Mouse (Mus musculus) midbrain, embryonic 15.5 days (tissue): ENCODE measurements around the gene Senp3. TPM values are rescaled to one million over a fixed set of nuclear protein-coding genes. Genes with fewer than 3 reads are reported as not detected.
"Not testable (repeated sequence)": the region's sequence is repeated elsewhere in the genome, so short reads cannot be mapped to it uniquely, and the experiment has no call there.

Experiments used
- ATAC-seq: fragments of 200-750 bp; cut with Nextera tagmentation; replicated peaks from 2 replicates; pipeline ENCODE4 v1.8.0; 2017; ENCODE audit warnings: moderate TSS enrichment
- H3K27ac ChIP-seq: fragments of 300-500 bp; sonication (generic); 2 replicates; pipeline ENCODE4 v1.5.1; 2015; ENCODE audit warnings: mild to moderate bottlenecking, inconsistent platforms
- H3K27me3 ChIP-seq: fragments of 300-500 bp; sonication (generic); replicated peaks from 2 replicates; pipeline ENCODE4 v1.6.1; 2015; ENCODE audit warnings: inconsistent platforms
- H3K36me3 ChIP-seq: fragments of 300-500 bp; sonication (generic); replicated peaks from 2 replicates; pipeline ENCODE4 v1.6.1; 2015; ENCODE audit warnings: inconsistent platforms
- H3K4me1 ChIP-seq: fragments of 300-500 bp; sonication (generic); 2 replicates; pipeline ENCODE4 v1.6.1; 2015; ENCODE audit warnings: inconsistent platforms
- H3K4me2 ChIP-seq: fragments of 300-500 bp; sonication (generic); 2 replicates; pipeline ENCODE4 v1.6.1; 2015; ENCODE audit warnings: inconsistent platforms, mild to moderate bottlenecking, moderate library complexity
- H3K4me3 ChIP-seq: fragments of 300-500 bp; sonication (generic); 2 replicates; pipeline ENCODE4 v1.5.1; 2015; ENCODE audit warnings: mild to moderate bottlenecking, inconsistent platforms
- H3K9ac ChIP-seq: fragments of 300-500 bp; sonication (generic); 2 replicates; pipeline ENCODE4 v1.6.1; 2015; ENCODE audit warnings: mild to moderate bottlenecking, inconsistent platforms
- H3K9me3 ChIP-seq: fragments of 300-500 bp; sonication (generic); 2 replicates; pipeline ENCODE4 v1.6.1; 2016; ENCODE audit warnings: inconsistent platforms
- WGBS: fragments of 180-500 bp; shearing (Covaris S2); methylation state at CpG from one replicate; pipeline ENCODE4 v1.1.7; 2015; ENCODE audit warnings: mixed read lengths; 5-methylcytosine and 5-hydroxymethylcytosine counted together
- polyA plus RNA-seq: library from polyadenylated mRNA; unstranded; fragments of >200 nt; fragmentation: Nextera tagmentation; extraction: Ambion mirVana; gene quantifications from 2 replicates; pipeline ENCODE4 v1.2.1, GENCODE M21; 2015

The Senp3 gene
- polyA plus RNA-seq, 1 experiment from 2014 or later = 116 TPM

DNA sequence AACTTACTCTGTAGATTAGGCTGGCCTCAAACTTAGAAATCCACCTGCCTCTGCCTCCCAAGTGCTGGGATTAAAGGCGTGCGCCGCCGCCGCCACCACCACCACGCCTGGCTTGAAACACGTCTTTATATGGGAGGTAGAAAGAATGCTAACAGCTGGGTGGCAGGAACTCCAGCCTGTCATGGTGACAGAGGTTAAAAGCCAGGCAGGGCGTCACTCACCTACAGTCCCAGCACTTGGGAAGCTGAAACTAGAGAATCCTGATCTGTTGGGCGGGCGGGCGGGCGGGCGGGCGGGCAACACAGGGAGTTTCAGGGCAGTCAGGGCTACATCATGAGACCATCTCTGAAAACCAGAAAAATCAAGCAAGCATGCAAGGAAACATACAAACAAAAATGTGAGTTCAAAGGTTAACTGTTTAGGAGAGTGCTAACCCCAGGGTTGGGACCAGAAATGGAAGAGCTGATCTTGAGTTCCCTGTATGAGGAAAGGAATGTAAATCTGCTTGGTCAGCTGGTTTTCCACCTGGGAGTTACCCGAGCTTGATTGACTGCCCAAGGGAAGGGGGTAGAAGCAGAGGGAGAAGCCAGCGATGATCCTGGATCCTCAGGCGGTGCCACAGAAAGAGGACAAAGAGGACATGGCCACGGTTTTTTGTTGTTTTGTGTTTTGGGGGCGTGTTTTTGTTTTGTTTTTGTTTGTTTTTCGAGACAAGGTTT, 31.2 kb upstream of the Senp3 start:
- ATAC-seq = no peak
- no peak overlapping the region for H3K4me3 ChIP-seq
- no peaks in the 10 kb centered on the region for H3K27me3 ChIP-seq
- H3K9ac ChIP-seq = no peak overlapping the region
- H3K27ac ChIP-seq = no peak overlapping the region
- WGBS = 83% methylated on average over 20 of the region's 20 CpGs
- H3K4me2 ChIP-seq = no peak overlapping the region
- no peaks in the 10 kb centered on the region for H3K9me3 ChIP-seq
- no peaks in the 10 kb centered on the region for H3K4me1 ChIP-seq
- H3K36me3 ChIP-seq = no peaks in the 10 kb centered on the region

- H3K9ac ChIP-seq = no peak overlapping the region
- no peak overlapping the region for H3K4me2 ChIP-seq
- H3K4me1 ChIP-seq = no peaks in the 10 kb centered on the region
- no peak for ATAC-seq
- 84% methylated on average over 2 of the region's 2 CpGs for WGBS
- no peak overlapping the region for H3K27ac ChIP-seq
- H3K36me3 ChIP-seq = no peaks in the 10 kb centered on the region
- H3K4me3 ChIP-seq = no peak overlapping the region
- H3K9me3 ChIP-seq = no peaks in the 10 kb centered on the region
- H3K27me3 ChIP-seq = no peaks in the 10 kb centered on the region
These were observed 29.2 kb upstream of the Senp3 start for GRCm38 (mm10) chr11:69711082-69711481.

- H3K4me3 ChIP-seq = no peak overlapping the region
- H3K4me2 ChIP-seq = no peak overlapping the region
- H3K9me3 ChIP-seq = no peaks in the 10 kb centered on the region
- 79% methylated on average over 3 of the region's 3 CpGs for WGBS
- H3K27me3 ChIP-seq = no peaks in the 10 kb centered on the region
- no peaks in the 10 kb centered on the region for H3K36me3 ChIP-seq
- no peak overlapping the region for H3K9ac ChIP-seq
- no peaks in the 10 kb centered on the region for H3K4me1 ChIP-seq
- H3K27ac ChIP-seq = no peak overlapping the region
- ATAC-seq = no peak
These were observed 28.6 kb upstream of the Senp3 start for GRCm38 (mm10) chr11:69710470-69710869.

DNA sequence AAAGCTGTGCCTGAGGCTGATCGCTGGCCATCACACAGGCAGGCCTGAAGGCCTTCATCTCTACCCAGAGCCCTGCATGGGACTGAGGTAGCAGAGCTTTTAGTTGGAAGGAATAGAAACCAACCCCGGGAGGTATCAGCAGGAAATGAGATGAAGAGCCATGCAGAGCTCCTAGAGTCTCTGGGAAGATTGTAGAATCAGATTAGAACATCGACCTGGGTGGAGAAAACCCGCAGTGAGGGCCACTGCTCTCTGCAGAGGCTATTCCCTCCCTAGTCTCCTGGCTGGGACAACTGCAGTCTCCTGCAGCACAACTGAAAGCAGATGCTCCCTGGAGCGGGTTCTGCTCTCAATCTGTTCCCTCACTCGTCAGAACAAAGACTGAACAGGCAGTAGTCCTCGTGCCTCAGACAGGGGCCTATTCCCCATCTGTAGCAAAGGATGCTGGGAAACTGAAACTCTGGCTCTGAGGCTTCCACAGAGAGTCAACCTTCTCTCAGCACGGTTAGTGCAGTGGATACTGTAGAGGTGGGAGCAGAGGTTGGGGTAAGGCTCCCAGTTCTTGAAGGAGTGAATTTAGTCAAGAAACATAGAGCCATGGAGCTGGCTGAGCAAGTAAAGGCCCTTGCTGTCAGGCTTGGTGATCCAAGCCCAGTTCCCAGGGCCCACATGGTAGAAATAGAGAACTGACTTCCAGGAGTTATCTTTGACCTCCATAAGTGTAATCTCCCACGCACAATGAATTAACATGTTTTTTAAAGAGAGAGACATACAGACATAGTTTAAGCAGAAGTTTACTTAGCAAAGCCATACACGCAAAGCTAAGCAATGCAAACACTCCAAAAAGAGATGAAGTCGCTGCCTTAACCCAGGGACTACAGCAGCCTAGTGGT, 27.9 kb upstream of the Senp3 start:
- H3K27me3 ChIP-seq = no peaks in the 10 kb centered on the region
- no peak overlapping the region for H3K4me3 ChIP-seq
- H3K27ac ChIP-seq = no peak overlapping the region
- H3K4me2 ChIP-seq = no peak overlapping the region
- H3K4me1 ChIP-seq = no peaks in the 10 kb centered on the region
- no peaks in the 10 kb centered on the region for H3K9me3 ChIP-seq
- ATAC-seq = no peak
- H3K9ac ChIP-seq = no peak overlapping the region
- WGBS = 51% methylated on average over 11 of the region's 11 CpGs
- H3K36me3 ChIP-seq = no peaks in the 10 kb centered on the region

- Histone ChIP-seq H3K9me3 (no peaks in the 10 kb centered on the region), H3K4me3 (no peak overlapping the region), H3K27me3 (no peaks in the 10 kb centered on the region), H3K4me1 (no peaks in the 10 kb centered on the region), H3K4me2 (no peak overlapping the region), H3K27ac (no peak overlapping the region), H3K9ac (no peak overlapping the region), H3K36me3 (no peaks in the 10 kb centered on the region)
- WGBS = 86% methylated on average over 3 of the region's 3 CpGs
- no peak for ATAC-seq
These were observed 26.9 kb upstream of the Senp3 start for GRCm38 (mm10) chr11:69708614-69709265.

- Histone ChIP-seq H3K27ac (no peak overlapping the region), H3K4me3 (no peak overlapping the region)
- 86% methylated on average over 4 of the region's 4 CpGs for WGBS
These were observed 26.0 kb upstream of the Senp3 start for GRCm38 (mm10) chr11:69707873-69708381.

DNA sequence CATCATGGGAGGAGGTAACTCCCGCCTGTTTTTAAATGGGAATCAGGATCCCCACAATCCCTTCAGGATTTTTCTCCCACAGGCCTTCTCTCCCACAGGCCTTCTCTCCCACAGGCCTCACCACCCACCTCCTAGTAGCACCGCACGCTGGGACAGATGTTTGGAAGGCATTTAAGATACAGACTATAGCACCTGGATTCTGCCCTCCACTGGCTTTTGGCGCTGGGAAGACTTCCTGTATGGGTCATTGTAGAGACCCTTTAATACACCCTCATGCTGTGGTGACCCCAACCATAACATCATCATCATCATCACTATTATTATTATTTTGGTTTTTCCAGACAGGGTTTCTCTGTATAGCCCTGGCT, 25.6 kb upstream of the Senp3 start:
- Histone ChIP-seq H3K27me3 (no peaks in the 10 kb centered on the region), H3K4me3 (no peak overlapping the region), H3K9me3 (no peaks in the 10 kb centered on the region), H3K27ac (no peak overlapping the region), H3K4me2 (no peak overlapping the region), H3K9ac (no peak overlapping the region), H3K4me1 (no peaks in the 10 kb centered on the region), H3K36me3 (no peaks in the 10 kb centered on the region)
- 89% methylated on average over 4 of the region's 4 CpGs for WGBS
- ATAC-seq = no peak

More at GRCm38 (mm10) chr11:69707873-69708381, 26.0 kb upstream of the Senp3 start:
- H3K4me1 ChIP-seq = no peaks in the 10 kb centered on the region
- H3K27me3 ChIP-seq = no peaks in the 10 kb centered on the region
- H3K9ac ChIP-seq = no peak overlapping the region
- no peaks in the 10 kb centered on the region for H3K36me3 ChIP-seq
- H3K9me3 ChIP-seq = no peaks in the 10 kb centered on the region
- H3K4me2 ChIP-seq = no peak overlapping the region
- ATAC-seq = no peak

DNA sequence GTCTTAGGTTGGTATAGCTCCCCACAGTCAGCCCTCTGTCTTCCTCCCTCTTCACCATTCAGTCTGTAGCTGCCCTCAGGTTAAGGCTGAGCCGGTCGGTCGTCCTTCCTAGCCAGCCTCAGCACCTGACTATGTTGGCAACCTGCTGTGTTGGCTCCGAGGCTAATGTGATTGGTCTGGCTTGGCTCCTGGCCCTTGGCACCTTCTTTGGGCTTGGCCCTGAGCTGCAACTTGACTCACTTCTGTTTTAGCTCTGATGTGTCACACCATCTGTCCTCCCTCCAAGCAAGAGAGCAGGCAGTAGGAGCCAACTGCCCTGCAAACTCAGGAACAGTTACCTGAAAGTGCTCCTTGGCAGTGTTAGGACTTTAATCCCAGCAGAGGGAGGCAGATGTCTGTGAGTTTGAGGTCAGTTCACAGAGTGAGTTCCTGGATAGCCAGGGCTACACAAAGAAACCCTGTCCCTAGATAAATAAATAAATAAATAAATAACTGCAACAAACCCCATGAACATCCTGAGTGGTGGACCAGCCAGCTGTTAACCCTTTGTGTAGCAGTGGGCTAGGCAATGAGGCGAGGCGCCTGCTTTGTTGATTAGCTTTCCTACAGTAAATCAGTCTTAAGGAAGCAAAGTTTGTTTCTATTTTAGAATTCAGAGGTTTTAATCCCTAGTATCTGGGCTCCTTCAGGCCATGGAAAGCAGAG, 25.0 kb upstream of the Senp3 start:
- no peaks in the 10 kb centered on the region for H3K27me3 ChIP-seq
- H3K36me3 ChIP-seq = no peaks in the 10 kb centered on the region
- H3K9ac ChIP-seq = no peak overlapping the region
- H3K27ac ChIP-seq = no peak overlapping the region
- WGBS = 49% methylated on average over 6 of the region's 6 CpGs
- ATAC-seq = no peak
- H3K9me3 ChIP-seq = no peaks in the 10 kb centered on the region
- H3K4me3 ChIP-seq = no peak overlapping the region
- no peak overlapping the region for H3K4me2 ChIP-seq
- H3K4me1 ChIP-seq = no peaks in the 10 kb centered on the region

- Histone ChIP-seq H3K27me3 (no peaks in the 10 kb centered on the region), H3K4me2 (no peak overlapping the region), H3K36me3 (no peaks in the 10 kb centered on the region), H3K9me3 (no peaks in the 10 kb centered on the region), H3K9ac (no peak overlapping the region), H3K4me1 (no peaks in the 10 kb centered on the region), H3K27ac (no peak overlapping the region), H3K4me3 (no peak overlapping the region)
- no peak for ATAC-seq
- 41% methylated on average over 2 of the region's 2 CpGs for WGBS
These were observed 22.7 kb upstream of the Senp3 start for GRCm38 (mm10) chr11:69704613-69705010.

DNA sequence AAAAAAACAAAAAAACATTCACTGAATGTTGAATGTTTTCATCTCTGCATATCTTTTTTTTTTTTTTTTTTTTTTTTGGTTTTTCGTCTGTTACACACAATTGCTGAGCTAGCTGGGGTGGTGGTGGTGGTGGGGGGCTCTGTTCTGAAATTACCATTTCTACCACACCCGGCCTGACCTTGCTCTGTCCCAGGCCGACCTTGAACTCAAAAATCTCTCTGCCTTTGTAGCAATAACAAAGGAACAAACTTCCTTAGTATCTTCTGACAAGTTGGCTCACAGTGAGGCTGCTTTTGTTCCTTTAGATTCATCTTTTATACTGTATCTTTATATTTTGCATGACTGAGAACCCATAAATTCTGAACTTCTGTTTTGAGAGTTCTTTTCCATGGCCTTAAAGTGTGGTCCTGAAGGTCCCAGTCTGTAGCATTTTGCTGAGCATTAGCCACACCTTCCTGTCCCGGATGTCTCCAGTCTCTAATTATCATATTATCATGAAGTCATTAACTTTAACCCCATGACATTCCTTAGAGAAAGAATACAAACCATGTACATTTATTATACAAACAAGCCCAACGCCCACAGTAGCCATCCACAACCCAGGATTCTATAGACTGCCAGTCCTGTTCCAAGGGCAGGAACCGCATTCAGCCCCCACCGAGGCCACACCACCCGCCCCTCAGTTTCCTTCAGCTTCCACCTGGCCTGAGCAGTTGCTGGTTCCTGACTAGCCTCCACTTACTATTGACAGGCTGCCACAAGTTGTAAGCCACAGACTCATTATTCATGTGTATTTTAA, 22.1 kb upstream of the Senp3 start:
- no peaks in the 10 kb centered on the region for H3K36me3 ChIP-seq
- no peak overlapping the region for H3K4me3 ChIP-seq
- H3K9ac ChIP-seq = no peak overlapping the region
- no peak for ATAC-seq
- 74% methylated on average over 8 of the region's 8 CpGs for WGBS
- H3K9me3 ChIP-seq = no peaks in the 10 kb centered on the region
- no peak overlapping the region for H3K27ac ChIP-seq
- no peaks in the 10 kb centered on the region for H3K4me1 ChIP-seq
- H3K4me2 ChIP-seq = no peak overlapping the region
- no peaks in the 10 kb centered on the region for H3K27me3 ChIP-seq

- H3K4me3 ChIP-seq, H3K27me3 ChIP-seq, H3K9me3 ChIP-seq, H3K36me3 ChIP-seq, H3K27ac ChIP-seq, ATAC-seq, H3K4me2 ChIP-seq, H3K9ac ChIP-seq, H3K4me1 ChIP-seq: not testable (repeated sequence)
- 76% methylated on average over 3 of the region's 3 CpGs for WGBS
These were observed 21.5 kb upstream of the Senp3 start for GRCm38 (mm10) chr11:69703381-69703780.
